Comparison of ENCODE assay signal across 19 mouse cellular contexts in the genomic region with DNA sequence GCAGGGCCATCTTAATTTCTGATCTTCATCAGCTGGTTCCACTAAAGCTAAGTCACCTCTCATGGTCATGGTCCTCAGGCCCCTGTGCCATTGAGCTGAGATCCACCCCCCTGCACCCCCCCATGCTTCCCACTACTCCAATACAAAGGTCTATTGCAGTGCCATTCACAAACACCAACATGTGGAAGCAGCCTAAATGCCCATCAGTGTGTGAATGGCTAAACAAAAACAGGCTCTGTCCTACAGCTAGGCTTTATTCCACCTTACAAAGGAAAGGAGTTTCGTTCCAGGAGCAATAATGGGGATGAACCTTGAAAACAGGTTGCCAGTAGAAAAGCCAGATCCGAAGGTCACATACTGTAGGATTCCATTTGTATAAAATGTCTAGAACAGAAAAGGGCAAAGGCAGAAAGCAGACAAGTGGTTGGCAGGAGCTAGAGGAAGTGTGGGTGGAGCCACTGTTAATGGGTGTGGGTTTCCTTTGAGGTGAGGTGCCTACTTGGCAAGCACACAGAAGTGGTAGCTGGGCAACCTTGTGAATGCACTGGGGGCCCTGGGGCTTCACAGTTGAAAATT.
DNase-seq lines count a peak whose midpoint lies in the region; ATAC-seq and TF ChIP-seq lines count a peak whose summit lies in the region.
"Had no signal": no experiment of that assay in that cellular context is flagged by ENCODE, and none has a peak within 500 bp of the region (broad histone marks: within the 10 kb centered on the region; RNA-seq: fewer than 3 reads in every experiment).

No protein-coding gene starts in this region.

- peaks cover 17% of the 10 kb centered on the region; the same call in 1 of the 2 replicates for H3K4me1 ChIP-seq in forebrain, embryonic 14.5 days (ENCODE audit: control insufficient read depth, insufficient read depth, low read length)
- H3K4me1 ChIP-seq in forebrain, embryonic 16.5 days (replicated peaks; ENCODE audit: control insufficient read depth, insufficient read depth, low read length) = peaks cover 18% of the 10 kb centered on the region
- peaks cover 10% of the 10 kb centered on the region for H3K4me1 ChIP-seq in hindbrain, embryonic 15.5 days (replicated peaks)
- H3K4me1 ChIP-seq in hindbrain, embryonic 13.5 days (replicated peaks) = peaks cover 12% of the 10 kb centered on the region
- 0 out of 2 replicates have a peak, but pooled peaks cover 5% of the 10 kb centered on the region for H3K4me1 ChIP-seq in midbrain, embryonic 16.5 days (ENCODE audit: control insufficient read depth, insufficient read depth, low read length)
- peaks cover 16% of the 10 kb centered on the region for H3K4me1 ChIP-seq in midbrain, embryonic 13.5 days (replicated peaks)
- H3K4me1 ChIP-seq: embryonic facial prominence, embryonic 12.5 days; heart, embryonic 12.5 days had no signal

- 9% methylated on average over 2 of the region's 2 CpGs for WGBS in forebrain, embryonic 14.5 days
- WGBS in forebrain, embryonic 16.5 days = 16% methylated on average over 2 of the region's 2 CpGs
- WGBS in hindbrain, embryonic 15.5 days = 58% methylated on average over 2 of the region's 2 CpGs
- 60% methylated on average over 2 of the region's 2 CpGs for WGBS in hindbrain, embryonic 13.5 days
- WGBS in midbrain, embryonic 16.5 days = 48% methylated on average over 2 of the region's 2 CpGs
- 65% methylated on average over 2 of the region's 2 CpGs for WGBS in midbrain, embryonic 13.5 days

- H3K4me3 ChIP-seq in forebrain, embryonic 14.5 days (ENCODE audit: low read depth, low read length) = no peak overlapping the region
- no peak overlapping the region for H3K4me3 ChIP-seq in forebrain, embryonic 16.5 days (replicated peaks; ENCODE audit: low read length)
- no peak overlapping the region for H3K4me3 ChIP-seq in hindbrain, embryonic 15.5 days
- no peak overlapping the region for H3K4me3 ChIP-seq in hindbrain, embryonic 13.5 days
- H3K4me3 ChIP-seq in midbrain, embryonic 16.5 days (ENCODE audit: low read depth, low read length) = no peak overlapping the region
- H3K4me3 ChIP-seq in midbrain, embryonic 13.5 days (replicated peaks) = no peak overlapping the region
- H3K4me3 ChIP-seq: embryonic facial prominence, embryonic 12.5 days; heart, embryonic 12.5 days; hindbrain, embryonic 12.5 days had no signal

- no peaks in the 10 kb centered on the region for H3K36me3 ChIP-seq in forebrain, embryonic 14.5 days (ENCODE audit: control insufficient read depth, insufficient read depth, low read length)
- H3K36me3 ChIP-seq in forebrain, embryonic 16.5 days (ENCODE audit: control insufficient read depth, insufficient read depth) = no peaks in the 10 kb centered on the region
- no peaks in the 10 kb centered on the region for H3K36me3 ChIP-seq in hindbrain, embryonic 15.5 days
- H3K36me3 ChIP-seq in hindbrain, embryonic 13.5 days = no peaks in the 10 kb centered on the region
- no peaks in the 10 kb centered on the region for H3K36me3 ChIP-seq in midbrain, embryonic 16.5 days (ENCODE audit: control insufficient read depth, insufficient read depth, low read length)
- H3K36me3 ChIP-seq in midbrain, embryonic 13.5 days = no peaks in the 10 kb centered on the region
- H3K36me3 ChIP-seq: embryonic facial prominence, embryonic 12.5 days; heart, embryonic 12.5 days; hindbrain, embryonic 12.5 days had no signal

- H3K9ac ChIP-seq in forebrain, embryonic 14.5 days (ENCODE audit: low read length) = no peak overlapping the region
- H3K9ac ChIP-seq in forebrain, embryonic 16.5 days (replicated peaks; ENCODE audit: low read depth, low read length) = no peak overlapping the region
- H3K9ac ChIP-seq in hindbrain, embryonic 15.5 days = no peak overlapping the region
- no peak overlapping the region for H3K9ac ChIP-seq in hindbrain, embryonic 13.5 days
- no peak overlapping the region for H3K9ac ChIP-seq in midbrain, embryonic 16.5 days (ENCODE audit: low read depth, low read length)
- no peak overlapping the region for H3K9ac ChIP-seq in midbrain, embryonic 13.5 days (replicated peaks)
- H3K9ac ChIP-seq: embryonic facial prominence, embryonic 12.5 days; heart, embryonic 12.5 days; hindbrain, embryonic 12.5 days had no signal

- H3K27ac ChIP-seq in forebrain, embryonic 14.5 days (ENCODE audit: low read depth, low read length) = peak overlapping the region; percentile 33; the same call in 1 of the 2 replicates
- H3K27ac ChIP-seq in forebrain, embryonic 16.5 days (ENCODE audit: low read length) = no peak overlapping the region
- 0 out of 2 replicates have a peak overlapping the region, but pooled peaks have one; percentile 32 for H3K27ac ChIP-seq in hindbrain, embryonic 15.5 days (replicated peaks)
- H3K27ac ChIP-seq in hindbrain, embryonic 13.5 days = no peak overlapping the region
- H3K27ac ChIP-seq in midbrain, embryonic 16.5 days (ENCODE audit: low read length) = no peak overlapping the region
- H3K27ac ChIP-seq in midbrain, embryonic 13.5 days = no peak overlapping the region
- H3K27ac ChIP-seq: embryonic facial prominence, embryonic 12.5 days; hindbrain, embryonic 12.5 days had no signal

- TF ChIP-seq POLR2A in brain, embryonic 14.5 days (IDR thresholded peaks at IDR 0.05; ENCODE audit: borderline replicate concordance, extremely low read depth, insufficient read depth, insufficient read length, poor library complexity, severe bottlenecking) = no peak

- H3K9me3 ChIP-seq in forebrain, embryonic 14.5 days (replicated peaks; ENCODE audit: control insufficient read depth, low read length) = no peaks in the 10 kb centered on the region
- H3K9me3 ChIP-seq in forebrain, embryonic 16.5 days (ENCODE audit: control insufficient read depth, low read length) = no peaks in the 10 kb centered on the region
- H3K9me3 ChIP-seq in hindbrain, embryonic 15.5 days = no peaks in the 10 kb centered on the region
- no peaks in the 10 kb centered on the region for H3K9me3 ChIP-seq in hindbrain, embryonic 13.5 days
- H3K9me3 ChIP-seq in midbrain, embryonic 16.5 days (replicated peaks; ENCODE audit: control insufficient read depth, low read length, poor library complexity, severe bottlenecking) = no peaks in the 10 kb centered on the region
- no peaks in the 10 kb centered on the region for H3K9me3 ChIP-seq in midbrain, embryonic 13.5 days
- H3K9me3 ChIP-seq: embryonic facial prominence, embryonic 12.5 days; heart, embryonic 12.5 days; hindbrain, embryonic 12.5 days had no signal

- peak; percentile 45 for DNase-seq in forebrain, embryonic 14.5 days (ENCODE audit: low spot score)
- peak; percentile 65 for DNase-seq in brain, embryonic 14.5 days (ENCODE audit: low read depth)
- DNase-seq in thymus, postnatal 10 days (ENCODE audit: low spot score in 2 of 2) = no peak
- DNase-seq: adrenal gland, adult 8-10 months; cerebellum, adult 11-12 months; cerebellum, adult 9-10 months; gastrocnemius, postnatal 14 days; heart, postnatal 36 days; kidney, adult 8-10 months had no signal

- H3K27me3 ChIP-seq in forebrain, embryonic 14.5 days (replicated peaks; ENCODE audit: control insufficient read depth, insufficient read depth, low read length) = no peaks in the 10 kb centered on the region; the same call in 1 of the 2 replicates
- H3K27me3 ChIP-seq in forebrain, embryonic 16.5 days (replicated peaks; ENCODE audit: control insufficient read depth, insufficient read depth, low read length) = no peaks in the 10 kb centered on the region
- H3K27me3 ChIP-seq in hindbrain, embryonic 15.5 days = no peaks in the 10 kb centered on the region
- H3K27me3 ChIP-seq in hindbrain, embryonic 13.5 days = no peaks in the 10 kb centered on the region
- no peaks in the 10 kb centered on the region for H3K27me3 ChIP-seq in midbrain, embryonic 16.5 days (ENCODE audit: control insufficient read depth, insufficient read depth, low read depth, low read length)
- no peaks in the 10 kb centered on the region for H3K27me3 ChIP-seq in midbrain, embryonic 13.5 days
- H3K27me3 ChIP-seq: embryonic facial prominence, embryonic 12.5 days; heart, embryonic 12.5 days; hindbrain, embryonic 12.5 days; Patski had no signal

- ATAC-seq in forebrain, embryonic 14.5 days = peak; percentile 37; the same call in 1 of the 2 replicates
- no peak for ATAC-seq in forebrain, embryonic 16.5 days
- ATAC-seq in hindbrain, embryonic 15.5 days (ENCODE audit: low FRiP score, low read depth) = 0 out of 2 replicates have a peak, but pooled peaks have one; percentile 39
- no peak; the same call in 1 of the 2 replicates for ATAC-seq in hindbrain, embryonic 13.5 days (ENCODE audit: low FRiP score)
- ATAC-seq in midbrain, embryonic 16.5 days = 0 out of 2 replicates have a peak, but pooled peaks have one; percentile 28
- no peak for ATAC-seq in midbrain, embryonic 13.5 days
- ATAC-seq: intestine, embryonic 16.5 days; Patski had no signal

- no peak for TF ChIP-seq CTCF in brain, embryonic 14.5 days (IDR thresholded peaks at IDR 0.05; ENCODE audit: borderline replicate concordance, extremely low read depth, insufficient read depth, insufficient read length)

- H3K4me2 ChIP-seq in forebrain, embryonic 14.5 days (ENCODE audit: low read length) = no peak overlapping the region
- H3K4me2 ChIP-seq in forebrain, embryonic 16.5 days (ENCODE audit: low read length) = no peak overlapping the region
- H3K4me2 ChIP-seq in hindbrain, embryonic 15.5 days = no peak overlapping the region
- no peak overlapping the region for H3K4me2 ChIP-seq in hindbrain, embryonic 13.5 days
- no peak overlapping the region for H3K4me2 ChIP-seq in midbrain, embryonic 16.5 days (ENCODE audit: low read length)
- H3K4me2 ChIP-seq in midbrain, embryonic 13.5 days (replicated peaks) = no peak overlapping the region
- H3K4me2 ChIP-seq: embryonic facial prominence, embryonic 12.5 days; heart, embryonic 12.5 days; hindbrain, embryonic 12.5 days had no signal

Comparison
In these comparisons a context has a peak if more than half of its experiments do, and no peak if none do; other contexts are left out.
1. ATAC-seq: peak in forebrain, embryonic 14.5 days (single experiment), hindbrain, embryonic 15.5 days (single experiment) and midbrain, embryonic 16.5 days (single experiment); none in forebrain, embryonic 16.5 days (single experiment), hindbrain, embryonic 13.5 days (single experiment) and midbrain, embryonic 13.5 days (single experiment).
2. H3K27ac ChIP-seq: peak in forebrain, embryonic 14.5 days (single experiment) and hindbrain, embryonic 15.5 days (single experiment); none in forebrain, embryonic 16.5 days (single experiment), hindbrain, embryonic 13.5 days (single experiment), midbrain, embryonic 16.5 days (single experiment) and midbrain, embryonic 13.5 days (single experiment).
3. DNase-seq: peak in forebrain, embryonic 14.5 days (single experiment) and brain, embryonic 14.5 days (single experiment); none in thymus, postnatal 10 days (0 of 2).